Mouse (Mus musculus): Measurements from ENCODE around the gene Neurod2. TPM values are rescaled to one million over a fixed set of nuclear protein-coding genes. Genes with fewer than 3 reads are reported as not detected.

The Neurod2 gene
- polyA plus RNA-seq, 1 experiment from 2014 or later: 11.2 TPM

DNA sequence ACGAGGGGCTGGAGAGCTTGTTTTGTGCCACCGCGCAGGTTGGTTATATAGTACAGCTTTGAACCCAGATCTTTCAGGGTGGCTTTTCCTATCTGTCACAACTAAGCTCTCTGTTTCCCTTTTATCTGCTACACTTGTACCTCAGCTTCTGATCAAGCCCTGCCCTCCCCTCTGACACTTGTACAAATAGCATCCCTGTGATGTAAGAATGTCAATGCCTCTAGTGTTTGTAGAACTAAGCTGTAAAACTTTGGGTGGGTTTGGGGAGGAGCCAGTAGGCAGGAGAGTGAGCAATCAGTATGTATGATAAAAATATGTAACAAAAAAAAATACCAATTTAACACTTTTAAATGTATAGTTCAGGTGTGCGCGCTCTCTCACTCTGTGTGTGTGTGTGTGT lies 35.0 kb upstream of the Neurod2 start:
- Histone ChIP-seq H3K9me3 (no peaks in the 10 kb centered on the region), H3K4me3 (no peak overlapping the region)
- 96% methylated on average over 5 of the region's 5 CpGs for WGBS

DNA sequence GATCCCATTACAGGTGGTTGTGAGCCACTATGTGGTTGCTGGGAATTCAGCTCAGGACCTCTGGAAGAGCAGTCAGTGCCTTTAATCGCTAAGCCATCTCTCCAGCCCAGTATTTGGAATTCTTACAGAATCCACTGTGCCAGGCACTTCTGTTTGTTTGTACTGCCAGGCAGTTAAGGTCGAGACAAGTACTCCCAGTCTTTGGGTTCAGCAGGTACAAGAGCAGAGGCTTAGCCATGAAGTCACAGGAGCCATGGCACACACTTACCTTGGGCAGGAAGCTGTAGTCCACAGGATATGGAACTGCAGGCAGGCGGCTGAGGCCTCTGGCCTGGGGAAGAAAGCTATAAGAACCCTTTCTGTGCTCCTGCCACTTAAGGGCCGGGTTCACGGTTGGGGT lies 34.4 kb upstream of the Neurod2 start:
- Histone ChIP-seq H3K27ac (no peak overlapping the region), H3K4me3 (no peak overlapping the region), H3K27me3 (replicated peaks) (no peaks in the 10 kb centered on the region), H3K9me3 (no peaks in the 10 kb centered on the region), H3K4me1 (peaks cover 33% of the 10 kb centered on the region), H3K9ac (no peak overlapping the region), H3K4me2 (replicated peaks) (no peak overlapping the region), H3K36me3 (no peaks in the 10 kb centered on the region)
- WGBS: 89% methylated on average over 5 of the region's 5 CpGs
- no peak for ATAC-seq (ENCODE audit: low FRiP score, low read depth)

More for the DNA sequence above, 35.0 kb upstream of the Neurod2 start:
- Histone ChIP-seq H3K4me1 (peaks cover 28% of the 10 kb centered on the region), H3K27me3 (replicated peaks) (no peaks in the 10 kb centered on the region), H3K4me2 (replicated peaks) (no peak overlapping the region), H3K27ac (no peak overlapping the region), H3K36me3 (no peaks in the 10 kb centered on the region), H3K9ac (no peak overlapping the region)
- no peak for ATAC-seq (ENCODE audit: low FRiP score, low read depth)

DNA sequence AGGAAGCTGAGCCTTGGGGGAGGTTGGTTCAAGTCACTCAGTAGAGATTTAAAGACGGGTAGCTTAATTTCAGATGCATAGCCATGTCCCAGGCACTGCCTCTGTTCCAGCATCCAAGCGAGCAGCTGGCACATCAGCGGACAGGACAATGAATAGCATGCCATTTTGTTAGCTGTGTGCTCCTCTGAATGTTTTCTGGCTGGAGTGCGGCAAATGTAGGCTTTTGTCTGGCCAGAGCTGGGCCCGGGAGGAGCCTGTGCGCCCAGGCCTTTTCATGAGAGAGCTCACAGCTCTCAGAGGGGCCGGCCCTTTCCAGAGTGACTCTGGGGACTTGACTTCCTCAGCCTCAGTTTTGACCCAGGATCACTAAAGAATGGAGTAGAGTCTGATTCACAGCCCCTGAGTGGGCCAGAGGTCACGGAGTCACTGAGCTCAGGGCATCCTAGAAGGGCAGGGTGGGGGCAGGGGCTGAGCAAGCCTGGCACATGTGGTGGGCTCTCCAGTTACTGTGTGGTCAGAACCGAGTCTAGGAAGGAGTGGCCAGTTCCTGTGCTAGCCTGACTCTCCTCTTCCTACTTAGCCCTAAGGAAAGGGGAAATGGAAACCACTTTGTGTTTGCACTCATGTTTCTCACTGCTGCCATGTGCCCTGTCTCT lies 31.5 kb upstream of the Neurod2 start:
- no peaks in the 10 kb centered on the region for H3K36me3 ChIP-seq
- peak overlapping the region; percentile 38 for H3K4me2 ChIP-seq (replicated peaks)
- H3K4me3 ChIP-seq: no peak overlapping the region
- no peaks in the 10 kb centered on the region for H3K27me3 ChIP-seq (replicated peaks)
- H3K9ac ChIP-seq: peak overlapping the region; percentile 30
- peaks cover 43% of the 10 kb centered on the region for H3K4me1 ChIP-seq
- peak overlapping the region; percentile 66 for H3K27ac ChIP-seq
- 40% methylated on average over 9 of the region's 9 CpGs for WGBS
- no peaks in the 10 kb centered on the region for H3K9me3 ChIP-seq
- no peak for ATAC-seq (ENCODE audit: low FRiP score, low read depth)

DNA sequence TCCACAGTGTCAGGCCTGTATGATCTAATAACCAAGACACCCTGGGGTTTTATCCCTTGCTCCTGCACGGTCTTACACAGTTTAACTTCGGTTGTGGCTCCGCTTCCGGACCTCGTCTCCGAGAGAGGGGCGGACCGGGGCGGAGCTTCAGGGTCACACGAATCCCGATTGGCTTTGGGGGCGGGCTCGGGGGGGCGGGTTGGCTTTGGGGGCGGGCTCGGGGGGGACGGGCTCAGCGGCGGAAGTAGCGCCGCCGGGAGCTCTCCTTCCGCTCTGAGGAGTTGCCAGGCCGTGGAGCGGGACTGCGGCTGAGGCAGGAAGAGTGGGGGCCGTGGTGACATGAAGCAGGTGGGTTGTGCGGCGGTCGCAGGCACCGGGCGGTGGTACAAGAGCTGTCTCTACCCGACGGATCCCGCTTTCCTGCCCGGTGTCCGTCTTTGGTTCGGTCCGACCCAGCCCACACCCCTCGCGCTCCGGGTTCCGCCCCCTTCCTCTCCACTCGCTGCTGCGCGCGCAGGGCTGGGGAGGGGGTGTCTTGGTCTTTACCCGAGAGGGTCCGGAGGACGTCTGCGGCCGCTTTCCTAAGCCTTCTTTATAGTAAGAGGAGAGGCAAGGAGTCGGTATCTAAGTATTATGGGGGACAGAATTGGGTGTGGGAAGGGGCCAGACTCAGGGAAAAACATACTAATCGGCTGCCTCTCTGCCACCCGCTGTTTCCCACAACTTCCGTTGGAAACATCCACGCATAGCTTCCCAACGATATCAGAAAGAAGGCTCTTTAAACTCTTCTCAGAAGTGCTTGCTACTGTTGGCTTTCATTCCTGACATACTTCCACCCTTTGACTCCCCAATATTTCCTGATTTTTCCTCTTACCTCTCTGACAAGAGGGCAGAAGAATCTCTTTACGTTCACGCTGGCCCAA lies 29.0 kb upstream of the Neurod2 start, which contains the start of gene Stard3:
Stard3 (plus strand) TSS at position 208 of the 923 bp plus-strand sequence.
- peak within 1 kb of the TSS; percentile 71 for H3K4me3 ChIP-seq
- no peaks in the 10 kb centered on the region for H3K36me3 ChIP-seq
- H3K9ac ChIP-seq: peak within 1 kb of the TSS; percentile 73
- ATAC-seq (ENCODE audit: low FRiP score, low read depth): peak; percentile 85
- under 1% methylated on average over 59 of the region's 60 CpGs for WGBS
- H3K27ac ChIP-seq: peak within 1 kb of the TSS; percentile 64; the same call in 1 of the 2 replicates
- H3K9me3 ChIP-seq: no peaks in the 10 kb centered on the region
- peaks cover 17% of the 10 kb centered on the region for H3K27me3 ChIP-seq (replicated peaks)
- peaks cover 46% of the 10 kb centered on the region for H3K4me1 ChIP-seq
- H3K4me2 ChIP-seq (replicated peaks): peak within 1 kb of the TSS; percentile 86

DNA sequence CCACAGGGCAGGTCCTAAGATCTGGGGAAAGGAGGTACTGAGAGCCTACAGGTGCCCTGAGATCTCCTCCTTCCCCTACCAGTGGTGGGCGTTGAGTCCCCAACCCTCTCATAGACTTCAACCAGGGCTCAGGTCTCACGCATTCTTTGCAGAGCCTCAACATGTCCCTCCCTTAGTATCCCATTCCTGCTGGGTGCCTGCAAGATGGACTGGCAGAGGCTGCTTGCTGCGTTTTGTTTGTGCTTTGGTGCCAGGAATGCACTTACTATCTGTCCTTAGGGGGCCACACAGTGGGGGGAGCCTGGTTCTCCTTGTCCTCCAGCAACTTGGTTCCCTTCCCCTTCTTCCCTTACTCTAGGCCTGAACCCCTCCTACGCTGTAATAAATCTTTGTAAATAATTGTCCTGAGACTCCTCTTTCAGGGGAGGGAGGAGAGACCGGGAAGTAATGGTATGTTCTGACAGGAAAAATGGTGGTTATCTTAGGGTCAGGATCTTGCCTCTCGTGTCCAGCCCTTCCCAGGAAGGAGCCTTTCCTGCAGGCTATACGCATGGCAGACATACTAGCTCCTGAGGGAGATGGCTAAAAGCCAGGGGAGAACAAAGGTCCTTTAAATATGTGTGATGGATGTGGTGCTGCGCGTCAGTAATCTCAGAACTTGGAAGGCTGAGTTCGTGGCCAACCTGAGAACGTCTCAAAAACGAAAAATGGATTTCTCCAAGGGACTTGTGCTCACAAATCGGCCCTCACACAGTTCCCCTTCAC lies 28.1 kb upstream of the Neurod2 start:
- H3K4me2 ChIP-seq (replicated peaks): peak overlapping the region; percentile 86
- ATAC-seq (ENCODE audit: low FRiP score, low read depth): peak; percentile 14; the same call in 1 of the 2 replicates
- peak overlapping the region; percentile 71 for H3K4me3 ChIP-seq
- H3K4me1 ChIP-seq: peaks cover 46% of the 10 kb centered on the region
- H3K9ac ChIP-seq: peak overlapping the region; percentile 38
- H3K27me3 ChIP-seq (replicated peaks): peaks cover 22% of the 10 kb centered on the region
- 0 out of 2 replicates have a peak overlapping the region, but pooled peaks have one; percentile 50 for H3K27ac ChIP-seq
- 10% methylated on average over 13 of the region's 13 CpGs for WGBS
- H3K36me3 ChIP-seq: no peaks in the 10 kb centered on the region
- H3K9me3 ChIP-seq: no peaks in the 10 kb centered on the region

DNA sequence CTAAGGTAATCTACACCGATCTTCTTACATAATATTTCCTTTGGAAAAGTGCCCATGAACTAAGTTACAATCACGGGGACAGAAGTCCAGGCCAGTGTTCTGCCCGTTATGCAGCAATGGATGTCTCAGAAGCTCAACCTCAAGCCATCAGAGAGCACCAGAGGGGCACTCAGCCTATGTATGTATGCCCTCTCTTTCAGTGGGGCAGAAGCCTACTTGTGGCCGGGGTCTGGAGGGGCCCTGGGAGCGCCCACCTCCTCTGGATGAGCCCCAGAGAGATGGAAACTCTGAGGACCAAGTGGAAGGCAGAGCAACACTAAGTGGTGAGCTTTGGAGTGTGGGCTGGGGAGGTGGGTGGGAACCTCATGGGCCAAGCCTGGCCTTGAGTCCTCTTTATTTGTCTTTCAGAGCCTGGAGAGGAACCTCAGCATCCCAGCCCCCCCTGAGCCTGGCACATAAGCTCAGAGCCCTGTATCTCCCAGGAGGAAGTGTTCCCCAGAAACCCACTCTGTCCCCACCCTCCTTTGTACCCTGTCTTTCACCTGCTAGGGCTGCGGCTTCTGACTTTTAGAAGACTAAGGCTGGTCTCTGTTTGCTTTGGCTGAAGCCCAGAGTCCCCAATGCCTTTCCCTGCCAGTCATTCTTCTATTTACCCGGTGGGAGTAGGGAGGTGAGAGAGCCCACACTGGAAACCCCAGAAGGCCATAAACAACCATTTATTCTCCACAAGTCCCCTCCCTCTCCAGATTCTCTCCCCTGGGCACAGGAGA lies 27.4 kb upstream of the Neurod2 start:
- H3K9ac ChIP-seq: peak overlapping the region; percentile 38; the same call in 1 of the 2 replicates
- peaks cover 41% of the 10 kb centered on the region for H3K4me1 ChIP-seq
- H3K9me3 ChIP-seq: no peaks in the 10 kb centered on the region
- peaks cover 30% of the 10 kb centered on the region for H3K27me3 ChIP-seq (replicated peaks)
- 77% methylated on average over 7 of the region's 7 CpGs for WGBS
- no peaks in the 10 kb centered on the region for H3K36me3 ChIP-seq
- H3K4me2 ChIP-seq (replicated peaks): peak overlapping the region; percentile 86; the same call in 1 of the 2 replicates
- ATAC-seq (ENCODE audit: low FRiP score, low read depth): no peak
- no peak overlapping the region for H3K4me3 ChIP-seq
- H3K27ac ChIP-seq: no peak overlapping the region

DNA sequence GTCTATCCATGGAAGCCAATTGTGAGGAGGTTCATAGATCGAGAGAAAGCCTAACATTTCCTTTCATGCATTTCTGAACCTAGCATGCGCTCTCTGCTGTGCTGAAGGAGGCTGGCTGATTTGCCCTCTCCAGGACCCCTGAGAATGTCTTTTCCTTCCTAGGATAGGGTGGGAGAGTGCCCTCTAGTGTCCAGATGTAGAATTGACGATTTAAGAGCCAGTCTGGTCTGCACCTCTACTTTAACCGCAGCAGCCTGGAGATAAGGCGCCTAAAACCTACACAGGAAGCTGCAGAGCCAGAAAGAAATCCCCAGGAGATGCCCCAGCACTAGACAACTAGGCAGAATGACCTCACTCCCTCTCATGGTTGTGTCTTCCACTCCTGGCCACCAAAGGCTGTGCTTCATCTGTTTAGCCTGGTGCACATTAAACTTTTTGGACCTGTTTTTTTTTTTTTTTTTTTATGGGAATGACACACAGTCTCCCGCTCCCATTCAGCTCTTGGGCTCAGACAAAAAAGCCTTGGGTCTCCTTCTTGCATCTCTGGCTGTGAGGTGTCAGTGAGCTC lies 26.4 kb upstream of the Neurod2 start:
- H3K4me2 ChIP-seq (replicated peaks): no peak overlapping the region
- no peaks in the 10 kb centered on the region for H3K36me3 ChIP-seq
- H3K9ac ChIP-seq: no peak overlapping the region
- H3K27me3 ChIP-seq (replicated peaks): peaks cover 40% of the 10 kb centered on the region
- no peak overlapping the region for H3K27ac ChIP-seq
- no peak for ATAC-seq (ENCODE audit: low FRiP score, low read depth)
- H3K4me1 ChIP-seq: peaks cover 31% of the 10 kb centered on the region
- no peak overlapping the region for H3K4me3 ChIP-seq
- 7% methylated on average over 6 of the region's 6 CpGs for WGBS
- H3K9me3 ChIP-seq: no peaks in the 10 kb centered on the region

DNA sequence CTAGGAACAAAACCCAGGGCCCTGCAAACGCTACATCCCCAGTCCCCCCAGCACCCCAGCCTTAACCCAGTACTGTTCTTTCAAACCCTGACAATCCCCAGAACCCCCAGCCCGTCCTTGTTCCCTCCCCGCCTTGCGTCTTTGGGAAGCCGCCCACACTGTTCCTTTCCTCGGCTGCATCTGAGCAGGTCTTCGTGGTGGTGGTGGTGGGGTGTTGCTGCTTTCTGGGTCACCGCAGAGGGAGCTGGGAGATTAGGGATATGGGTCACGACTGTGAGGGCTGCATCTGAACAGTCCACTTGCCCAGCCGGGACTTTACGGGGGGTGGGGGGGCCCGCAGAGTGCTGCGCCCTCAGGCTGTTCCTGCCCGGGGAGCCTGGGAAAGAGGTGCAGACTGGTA lies 25.0 kb upstream of the Neurod2 start:
- H3K27ac ChIP-seq: no peak overlapping the region
- H3K36me3 ChIP-seq: no peaks in the 10 kb centered on the region
- H3K4me2 ChIP-seq (replicated peaks): no peak overlapping the region
- 68% methylated on average over 14 of the region's 14 CpGs for WGBS
- no peak for ATAC-seq (ENCODE audit: low FRiP score, low read depth)
- H3K9me3 ChIP-seq: no peaks in the 10 kb centered on the region
- H3K27me3 ChIP-seq (replicated peaks): peaks cover 53% of the 10 kb centered on the region
- H3K9ac ChIP-seq: 0 out of 2 replicates have a peak overlapping the region, but pooled peaks have one; percentile 1
- peaks cover 19% of the 10 kb centered on the region for H3K4me1 ChIP-seq
- no peak overlapping the region for H3K4me3 ChIP-seq

DNA sequence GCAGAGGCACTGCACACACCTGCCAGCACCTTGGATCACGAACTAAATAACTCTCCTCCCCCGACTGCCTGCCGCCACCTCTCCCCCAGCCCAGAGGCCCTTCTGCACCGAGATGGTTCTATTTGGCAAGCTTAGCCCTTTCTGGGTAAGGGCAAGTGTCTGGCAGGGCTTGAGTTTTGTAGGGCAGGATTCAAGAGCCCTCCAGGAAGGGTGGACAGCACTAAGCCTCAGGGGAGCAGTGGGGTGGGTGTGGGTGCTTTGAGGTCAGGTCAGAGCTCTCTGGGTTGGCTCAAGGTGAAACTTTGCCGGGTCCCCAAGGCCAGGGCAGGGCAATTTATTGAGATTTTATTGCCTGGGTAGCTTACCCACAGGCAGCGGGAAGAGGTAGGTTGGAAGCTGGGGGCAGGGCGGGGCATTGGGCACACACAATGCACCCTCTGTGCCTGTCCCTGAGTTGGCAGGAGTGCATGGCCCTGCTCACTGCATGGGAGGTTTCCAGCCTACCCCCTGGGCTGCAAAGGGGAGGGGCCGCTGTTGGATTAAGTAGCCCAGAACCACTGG lies 24.3 kb upstream of the Neurod2 start:
- no peaks in the 10 kb centered on the region for H3K9me3 ChIP-seq
- H3K9ac ChIP-seq: no peak overlapping the region
- no peak overlapping the region for H3K27ac ChIP-seq
- 34% methylated on average over 8 of the region's 8 CpGs for WGBS
- H3K4me2 ChIP-seq (replicated peaks): no peak overlapping the region
- H3K4me1 ChIP-seq: peaks cover 16% of the 10 kb centered on the region
- H3K36me3 ChIP-seq: no peaks in the 10 kb centered on the region
- H3K27me3 ChIP-seq (replicated peaks): peaks cover 61% of the 10 kb centered on the region
- no peak overlapping the region for H3K4me3 ChIP-seq
- no peak for ATAC-seq (ENCODE audit: low FRiP score, low read depth)

DNA sequence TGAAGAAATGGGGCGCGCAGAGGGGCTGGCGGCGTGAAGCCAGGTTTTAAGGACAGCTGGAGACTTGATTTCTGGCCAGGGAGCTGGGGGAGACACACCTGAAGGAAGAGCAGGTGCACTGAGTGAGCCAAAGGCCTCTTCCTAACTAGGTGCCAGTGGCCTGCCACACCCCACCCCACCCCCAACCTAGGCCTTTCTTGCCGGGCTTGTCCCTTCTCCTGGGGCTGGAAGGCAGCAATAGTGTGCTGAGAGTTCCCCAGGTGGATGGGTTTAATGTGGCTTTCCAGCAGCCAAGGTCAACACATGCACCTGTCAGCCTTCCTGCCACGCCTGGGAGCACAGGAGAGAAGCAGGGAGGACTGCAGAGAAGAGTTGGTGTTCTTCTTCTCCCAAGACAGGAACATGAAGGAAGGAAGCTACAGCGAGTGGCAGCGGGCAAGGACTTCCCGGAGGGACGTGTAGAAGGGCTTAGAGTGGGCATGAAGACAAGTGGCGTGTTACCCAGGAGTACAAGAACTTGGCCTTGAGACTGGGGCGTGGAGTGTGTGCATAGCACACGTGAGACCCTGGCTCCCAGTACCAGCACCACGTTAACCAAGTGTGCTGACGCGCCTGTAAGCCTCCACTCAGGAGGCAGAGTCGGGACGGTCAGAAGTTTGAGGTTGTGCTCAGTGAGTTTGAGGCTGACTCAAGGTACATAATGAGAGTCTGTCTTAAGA lies 23.0 kb upstream of the Neurod2 start:
- no peaks in the 10 kb centered on the region for H3K9me3 ChIP-seq
- 76% methylated on average over 18 of the region's 18 CpGs for WGBS
- no peaks in the 10 kb centered on the region for H3K36me3 ChIP-seq
- H3K9ac ChIP-seq: no peak overlapping the region
- H3K27ac ChIP-seq: no peak overlapping the region
- peaks cover 20% of the 10 kb centered on the region for H3K4me1 ChIP-seq
- no peak for ATAC-seq (ENCODE audit: low FRiP score, low read depth)
- no peak overlapping the region for H3K4me3 ChIP-seq
- peaks cover 74% of the 10 kb centered on the region for H3K27me3 ChIP-seq (replicated peaks)
- no peak overlapping the region for H3K4me2 ChIP-seq (replicated peaks)
